9 mouse cellular contexts compared by ENCODE assay signal in the genomic region with DNA sequence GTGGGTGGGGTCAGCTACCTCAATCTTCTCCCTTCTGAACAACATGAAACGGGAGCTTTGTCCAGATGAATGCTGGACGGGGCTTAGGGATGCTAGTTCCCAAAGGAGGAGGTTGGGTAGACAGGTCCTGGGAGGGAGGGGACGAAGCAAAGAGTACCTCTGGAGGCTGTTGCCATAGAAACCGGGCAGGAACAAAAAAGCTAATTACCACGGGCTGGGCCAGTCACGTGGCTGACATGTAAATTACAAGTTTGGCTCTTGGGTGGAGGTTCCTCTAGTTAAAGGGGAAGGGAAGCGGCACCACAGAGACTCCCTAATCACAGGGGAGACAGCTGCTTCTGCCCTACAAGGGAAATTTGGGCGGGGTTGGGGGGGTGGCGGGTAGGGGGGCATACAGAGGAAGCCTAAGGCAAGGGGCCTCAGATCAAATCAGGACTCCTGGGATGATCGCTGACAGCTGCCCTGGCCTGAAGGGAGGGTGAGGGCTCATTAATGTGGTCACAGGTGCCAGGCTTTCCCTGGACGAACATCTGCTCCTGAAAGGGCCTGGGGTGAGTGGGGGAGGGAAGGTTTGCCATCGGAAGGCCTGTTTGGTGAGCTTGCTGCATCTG. TPM values are rescaled to one million over a fixed set of nuclear protein-coding genes. Genes with fewer than 3 reads are reported as not detected.
A peak's percentile ranks its signal among the peaks of the same experiment; 100 is the strongest.
DNase-seq lines count a peak whose midpoint lies in the region; ATAC-seq and TF ChIP-seq lines count a peak whose summit lies in the region.
"Had no signal": no experiment of that assay in that cellular context is flagged by ENCODE, and none has a peak within 500 bp of the region (broad histone marks: within the 10 kb centered on the region; RNA-seq: fewer than 3 reads in every experiment).

No protein-coding gene starts in this region.

- peaks cover 14% of the 10 kb centered on the region; the same call in 1 of the 2 replicates for H3K4me1 ChIP-seq in forebrain, postnatal 0 days (ENCODE audit: insufficient read depth)
- peaks cover 32% of the 10 kb centered on the region for H3K4me1 ChIP-seq in neural tube, embryonic 12.5 days
- peaks cover 18% of the 10 kb centered on the region for H3K4me1 ChIP-seq in kidney, embryonic 16.5 days (ENCODE audit: insufficient read depth, low read length)

- peak; percentile 16 for DNase-seq in gastrocnemius, adult 2 months
- DNase-seq in gastrocnemius, postnatal 4 days (ENCODE audit: low spot score in 2 of 2): no peak
- DNase-seq in cerebellum, adult 18-20 months: peak; percentile 58 to 72
- peak; percentile 91 for DNase-seq in forebrain, postnatal 0 days
- DNase-seq in left cerebral cortex, adult 18-20 months (ENCODE audit: low spot score in 2 of 2): peak; percentile 74 to 82
- no peak for DNase-seq in gastrocnemius, postnatal 25 days

- peaks cover 8% of the 10 kb centered on the region; the same call in 1 of the 2 replicates for H3K36me3 ChIP-seq in forebrain, postnatal 0 days (ENCODE audit: insufficient read depth)
- H3K36me3 ChIP-seq in neural tube, embryonic 12.5 days: peaks cover 6% of the 10 kb centered on the region; the same call in 1 of the 2 replicates
- H3K36me3 ChIP-seq in kidney, embryonic 16.5 days (ENCODE audit: insufficient read depth, low read length): no peaks in the 10 kb centered on the region

- H3K27me3 ChIP-seq in forebrain, postnatal 0 days (ENCODE audit: insufficient read depth, low read length): no peaks in the 10 kb centered on the region
- 0 out of 2 replicates have a peak, but pooled peaks cover 5% of the 10 kb centered on the region for H3K27me3 ChIP-seq in neural tube, embryonic 12.5 days (replicated peaks)
- H3K27me3 ChIP-seq in kidney, embryonic 16.5 days (ENCODE audit: insufficient read depth, low read length): peaks cover 56% of the 10 kb centered on the region

- intact Hi-C loops in gastrocnemius, adult 2 months (cut with DNase I): no loop called here

- H3K4me2 ChIP-seq in forebrain, postnatal 0 days (ENCODE audit: low read depth): peak overlapping the region; percentile 90
- H3K4me2 ChIP-seq in neural tube, embryonic 12.5 days (replicated peaks): peak overlapping the region; percentile 69
- H3K4me2 ChIP-seq in kidney, embryonic 16.5 days (replicated peaks; ENCODE audit: low read depth, low read length): no peak overlapping the region

- H3K4me3 ChIP-seq in gastrocnemius, adult 2 months: no peak overlapping the region
- peak overlapping the region; percentile 72 for H3K4me3 ChIP-seq in forebrain, postnatal 0 days (ENCODE audit: low read depth, low read length)
- H3K4me3 ChIP-seq in neural tube, embryonic 12.5 days: peak overlapping the region; percentile 79
- no peak overlapping the region for H3K4me3 ChIP-seq in kidney, embryonic 16.5 days (ENCODE audit: low read length)

- H3K9me3 ChIP-seq in forebrain, postnatal 0 days (ENCODE audit: low read length): no peaks in the 10 kb centered on the region
- no peaks in the 10 kb centered on the region for H3K9me3 ChIP-seq in neural tube, embryonic 12.5 days
- H3K9me3 ChIP-seq in kidney, embryonic 16.5 days (ENCODE audit: low read length): no peaks in the 10 kb centered on the region

- TF ChIP-seq CTCF in gastrocnemius, adult 2 months (IDR thresholded peaks at IDR 0.05): no peak
- no peak for TF ChIP-seq CTCF in forebrain, postnatal 0 days (IDR thresholded peaks at IDR 0.05; ENCODE audit: low read depth)

- ATAC-seq in forebrain, postnatal 0 days: peak; percentile 26
- ATAC-seq in neural tube, embryonic 12.5 days (ENCODE audit: low FRiP score, low read depth): peak; percentile 54
- no peak for ATAC-seq in kidney, embryonic 16.5 days (ENCODE audit: low FRiP score, low TSS enrichment)

- under 1% methylated on average over 11 of the region's 12 CpGs for WGBS in forebrain, postnatal 0 days
- WGBS in neural tube, embryonic 12.5 days: 0% methylated on average over 12 of the region's 12 CpGs
- 3% methylated on average over 12 of the region's 12 CpGs for WGBS in kidney, embryonic 16.5 days

- no peak overlapping the region for H3K27ac ChIP-seq in gastrocnemius, adult 2 months
- peak overlapping the region; percentile 98 for H3K27ac ChIP-seq in forebrain, postnatal 0 days (ENCODE audit: low read depth, low read length)
- H3K27ac ChIP-seq in neural tube, embryonic 12.5 days: peak overlapping the region; percentile 83; the same call in 1 of the 2 replicates
- H3K27ac ChIP-seq in kidney, embryonic 16.5 days (ENCODE audit: low read length): no peak overlapping the region
- H3K27ac ChIP-seq: kidney, postnatal 0 days had no signal

- H3K9ac ChIP-seq in forebrain, postnatal 0 days: peak overlapping the region; percentile 99
- peak overlapping the region; percentile 95 for H3K9ac ChIP-seq in neural tube, embryonic 12.5 days
- H3K9ac ChIP-seq in kidney, embryonic 16.5 days (replicated peaks; ENCODE audit: low read length): no peak overlapping the region

RNA-seq across cellular contexts. Expression of gene Tubb3, which starts 1.4 kb away (rescaled TPM):
- total RNA-seq in gastrocnemius, adult 2 months (2021): not detected
- under 1 TPM; 0.61 to 0.96 TPM for total RNA-seq in gastrocnemius, postnatal 4 days (2021)
- total RNA-seq in forebrain, postnatal 0 days (2014; rRNA removed): 3,807 and 3,931 TPM in 2 replicates
- 2,045 and 2,116 TPM in 2 replicates for polyA plus RNA-seq in forebrain, postnatal 0 days (2015; fragmentation: Nextera tagmentation; extraction: Ambion mirVana)
- total RNA-seq in left cerebral cortex, adult 18-20 months (2021): 100 to 1,000 TPM; 392 to 405 TPM
- 1,217 and 1,244 TPM in 2 replicates for polyA plus RNA-seq in neural tube, embryonic 12.5 days (2016; fragmentation: Nextera tagmentation; extraction: Ambion mirVana)
- total RNA-seq in gastrocnemius, postnatal 25 days (2021): not detected
- 4.8 and 11.2 TPM in 2 replicates for polyA plus RNA-seq in kidney, embryonic 16.5 days (2015; fragmentation: Nextera tagmentation; extraction: Ambion mirVana)

RNA-seq across cellular contexts. Expression of gene Mc1r, which starts 5.8 kb away (rescaled TPM):
- total RNA-seq in gastrocnemius, adult 2 months (2021): not detected
- not detected for total RNA-seq in gastrocnemius, postnatal 4 days (2021)
- 0.10 TPM in 1 of 2 replicates, not detected in the other for total RNA-seq in forebrain, postnatal 0 days (2014; rRNA removed)
- 0.07 and 0.08 TPM in 2 replicates for polyA plus RNA-seq in forebrain, postnatal 0 days (2015; fragmentation: Nextera tagmentation; extraction: Ambion mirVana)
- total RNA-seq in left cerebral cortex, adult 18-20 months (2021): under 1 TPM in 1 of 2 experiments, not detected in 1; 0.12 TPM
- polyA plus RNA-seq in neural tube, embryonic 12.5 days (2016; fragmentation: Nextera tagmentation; extraction: Ambion mirVana): 0.10 and 0.18 TPM in 2 replicates
- total RNA-seq in gastrocnemius, postnatal 25 days (2021): not detected
- not detected in 2 replicates for polyA plus RNA-seq in kidney, embryonic 16.5 days (2015; fragmentation: Nextera tagmentation; extraction: Ambion mirVana)
- polyA plus RNA-seq: kidney, postnatal 0 days had no signal

RNA-seq across cellular contexts. Expression of gene Def8, which starts 10.7 kb away (rescaled TPM):
- total RNA-seq in gastrocnemius, adult 2 months (2021): 10 to 100 TPM; 38.5 to 39.1 TPM
- 10 to 100 TPM; 32.2 to 37.3 TPM for total RNA-seq in gastrocnemius, postnatal 4 days (2021)
- 35.8 and 41.4 TPM in 2 replicates for total RNA-seq in forebrain, postnatal 0 days (2014; rRNA removed)
- 35.0 and 36.4 TPM in 2 replicates for polyA plus RNA-seq in forebrain, postnatal 0 days (2015; fragmentation: Nextera tagmentation; extraction: Ambion mirVana)
- 10 to 100 TPM; 52.9 to 56.3 TPM for total RNA-seq in left cerebral cortex, adult 18-20 months (2021)
- 43.2 and 45.1 TPM in 2 replicates for polyA plus RNA-seq in neural tube, embryonic 12.5 days (2016; fragmentation: Nextera tagmentation; extraction: Ambion mirVana)
- total RNA-seq in gastrocnemius, postnatal 25 days (2021): 10 to 100 TPM; 37.8 to 38.2 TPM
- 43.7 and 44.4 TPM in 2 replicates for polyA plus RNA-seq in kidney, embryonic 16.5 days (2015; fragmentation: Nextera tagmentation; extraction: Ambion mirVana)

RNA-seq across cellular contexts. Expression of gene Tcf25, which starts 39.1 kb away (rescaled TPM):
- 100 to 1,000 TPM; 134 to 140 TPM for total RNA-seq in gastrocnemius, adult 2 months (2021)
- 100 to 1,000 TPM; 174 to 177 TPM for total RNA-seq in gastrocnemius, postnatal 4 days (2021)
- 434 and 487 TPM in 2 replicates for total RNA-seq in forebrain, postnatal 0 days (2014; rRNA removed)
- polyA plus RNA-seq in forebrain, postnatal 0 days (2015; fragmentation: Nextera tagmentation; extraction: Ambion mirVana): 275 and 296 TPM in 2 replicates
- 100 to 1,000 TPM; 565 to 596 TPM for total RNA-seq in left cerebral cortex, adult 18-20 months (2021)
- 225 and 278 TPM in 2 replicates for polyA plus RNA-seq in neural tube, embryonic 12.5 days (2016; fragmentation: Nextera tagmentation; extraction: Ambion mirVana)
- 100 to 1,000 TPM; 112 to 128 TPM for total RNA-seq in gastrocnemius, postnatal 25 days (2021)
- polyA plus RNA-seq in kidney, embryonic 16.5 days (2015; fragmentation: Nextera tagmentation; extraction: Ambion mirVana): 168 and 175 TPM in 2 replicates

Comparison
In these comparisons a context has a peak if more than half of its experiments do, and no peak if none do; other contexts are left out.
1. DNase-seq: peak in gastrocnemius, adult 2 months (single experiment), cerebellum, adult 18-20 months (2 of 2), forebrain, postnatal 0 days (single experiment) and left cerebral cortex, adult 18-20 months (2 of 2); none in gastrocnemius, postnatal 4 days (0 of 2) and gastrocnemius, postnatal 25 days (single experiment).
2. H3K27ac ChIP-seq: peak in forebrain, postnatal 0 days (single experiment) and neural tube, embryonic 12.5 days (single experiment); none in gastrocnemius, adult 2 months (single experiment) and kidney, embryonic 16.5 days (single experiment).
3. H3K4me3 ChIP-seq: peak in forebrain, postnatal 0 days (single experiment) and neural tube, embryonic 12.5 days (single experiment); none in gastrocnemius, adult 2 months (single experiment) and kidney, embryonic 16.5 days (single experiment).
4. RNA of gene Tubb3, which starts 1.4 kb away (total RNA-seq): 3,807 to 3,931 TPM in forebrain, postnatal 0 days and 392 to 405 TPM in left cerebral cortex, adult 18-20 months; 0.61 to 0.96 TPM in gastrocnemius, postnatal 4 days, not detected in gastrocnemius, postnatal 25 days and not detected in gastrocnemius, adult 2 months; every median in the first group is over 100 times any median in the second.